Mouse (Mus musculus): ENCODE data around the gene Btbd11. TPM values are rescaled to one million over a fixed set of nuclear protein-coding genes. Genes with fewer than 3 reads are reported as not detected.
A peak's percentile ranks its signal among the peaks of the same experiment; 100 is the strongest.

The Btbd11 gene
- total RNA-seq, 2 experiments from 2014 or later = 0.66 to 0.81 TPM

- DNase-seq (ENCODE audit: low spot score) = no peak
These were observed 34.4 kb downstream of the Btbd11 start for GRCm38 (mm10) chr10:85420851-85421628.

GRCm38 (mm10) chr10:85421629-85422012, 35.0 kb downstream of the Btbd11 start:
- DNase-seq (ENCODE audit: low spot score) = no peak

GRCm38 (mm10) chr10:85425756-85426155, 39.1 kb downstream of the Btbd11 start:
- no peak for DNase-seq (ENCODE audit: low spot score)

GRCm38 (mm10) chr10:85437217-85437616, 50.6 kb downstream of the Btbd11 start:
- DNase-seq (ENCODE audit: low spot score) = no peak

GRCm38 (mm10) chr10:85443371-85443770, 56.8 kb downstream of the Btbd11 start:
- no peak for DNase-seq (ENCODE audit: low spot score)

GRCm38 (mm10) chr10:85445891-85446290, 59.3 kb downstream of the Btbd11 start:
- DNase-seq (ENCODE audit: low spot score) = no peak

- DNase-seq (ENCODE audit: low spot score) = no peak
These were observed 60.1 kb downstream of the Btbd11 start for GRCm38 (mm10) chr10:85446700-85447099.

GRCm38 (mm10) chr10:85447869-85448268, 61.3 kb downstream of the Btbd11 start:
- DNase-seq (ENCODE audit: low spot score) = no peak

GRCm38 (mm10) chr10:85451629-85452368, 65.2 kb downstream of the Btbd11 start:
- DNase-seq (ENCODE audit: low spot score) = no peak

- no peak for DNase-seq (ENCODE audit: low spot score)
These were observed 66.7 kb downstream of the Btbd11 start for GRCm38 (mm10) chr10:85453221-85453775.

- DNase-seq (ENCODE audit: low spot score) = no peak
These were observed 69.4 kb downstream of the Btbd11 start for GRCm38 (mm10) chr10:85455985-85456384.

- peak; percentile 84 for DNase-seq (ENCODE audit: low spot score)
These were observed 72.2 kb downstream of the Btbd11 start for GRCm38 (mm10) chr10:85458744-85459344.

- no peak for DNase-seq (ENCODE audit: low spot score)
These were observed 74.1 kb downstream of the Btbd11 start for GRCm38 (mm10) chr10:85460736-85461135.

- peak; percentile 65 for DNase-seq (ENCODE audit: low spot score)
These were observed 77.5 kb downstream of the Btbd11 start for GRCm38 (mm10) chr10:85464152-85464551.

- no peak for DNase-seq (ENCODE audit: low spot score)
These were observed 79.1 kb downstream of the Btbd11 start for GRCm38 (mm10) chr10:85465516-85466408.

GRCm38 (mm10) chr10:85466409-85466761, 79.8 kb downstream of the Btbd11 start:
- no peak for DNase-seq (ENCODE audit: low spot score)

- no peak for DNase-seq (ENCODE audit: low spot score)
These were observed 80.8 kb downstream of the Btbd11 start for GRCm38 (mm10) chr10:85467393-85467792.

GRCm38 (mm10) chr10:85468527-85468926, 81.9 kb downstream of the Btbd11 start:
- DNase-seq (ENCODE audit: low spot score) = no peak

GRCm38 (mm10) chr10:85469341-85469740, 82.7 kb downstream of the Btbd11 start:
- DNase-seq (ENCODE audit: low spot score) = no peak

- DNase-seq (ENCODE audit: low spot score) = no peak
These were observed 86.7 kb downstream of the Btbd11 start for GRCm38 (mm10) chr10:85473265-85473664.

- no peak for DNase-seq (ENCODE audit: low spot score)
These were observed 87.3 kb downstream of the Btbd11 start for GRCm38 (mm10) chr10:85473871-85474270.
